Mouse (Mus musculus): Measurements from ENCODE around the gene Nat9. TPM values are rescaled to one million over a fixed set of nuclear protein-coding genes. Genes with fewer than 3 reads are reported as not detected.

Nat9 gene
- total and polyA plus RNA-seq, 3 experiments, result 21.1 to 26.5 (median 23.7) TPM

- Histone ChIP-seq H3K27me3 (ENCODE audit: insufficient read depth, low read length) (no peaks in the 10 kb centered on the region), H3K36me3 (replicated peaks) (peaks cover 66% of the 10 kb centered on the region), H3K4me1 (ENCODE audit: insufficient read depth, low read depth, low read length) (peaks cover 72% of the 10 kb centered on the region), H3K9me3 (replicated peaks) (peaks cover under 1% of the 10 kb centered on the region), H3K4me3 (ENCODE audit: low read depth, low read length) (peak overlapping the region; percentile 56; the same call in 1 of the 2 replicates)
- DNase-seq (ENCODE audit: low spot score) (no peak), ATAC-seq (ENCODE audit: extremely low read depth, insufficient number of reproducible peaks, low FRiP score, poor library complexity, severe bottlenecking) (peak; percentile 24)
- no peak for TF ChIP-seq GATA2 (IDR thresholded peaks at IDR 0.05; ENCODE audit: borderline replicate concordance, low read depth, low read length)
- no peak for TF ChIP-seq POLR2AphosphoS5 (IDR thresholded peaks at IDR 0.05; ENCODE audit: insufficient replicate concordance, low read depth, low read length)
- TF ChIP-seq TAL1 (conservative IDR thresholded peaks at IDR 0.05; ENCODE audit: low read depth, low read length), result no peak
- TF ChIP-seq GATA1 (IDR thresholded peaks at IDR 0.05; ENCODE audit: borderline replicate concordance, low read length), result no peak
- no peak for TF ChIP-seq CTCF (IDR thresholded peaks at IDR 0.05; ENCODE audit: low read depth, low read length)
These were observed 2.7 kb downstream of the Nat9 start for GRCm38 (mm10) chr11:115184973-115185372.

- Histone ChIP-seq H3K36me3 (replicated peaks) (peaks cover 81% of the 10 kb centered on the region), H3K4me1 (ENCODE audit: insufficient read depth, low read depth, low read length) (peaks cover 61% of the 10 kb centered on the region), H3K9me3 (replicated peaks) (no peaks in the 10 kb centered on the region), H3K27me3 (ENCODE audit: insufficient read depth, low read length) (no peaks in the 10 kb centered on the region), H3K4me3 (ENCODE audit: low read depth, low read length) (no peak overlapping the region)
- ATAC-seq (ENCODE audit: extremely low read depth, insufficient number of reproducible peaks, low FRiP score, poor library complexity, severe bottlenecking) (peak; percentile 24; the same call in 1 of the 2 replicates), DNase-seq (ENCODE audit: low spot score) (peak; percentile 57)
- TF ChIP-seq TAL1 (conservative IDR thresholded peaks at IDR 0.05; ENCODE audit: low read depth, low read length), result no peak
- no peak for TF ChIP-seq GATA2 (IDR thresholded peaks at IDR 0.05; ENCODE audit: borderline replicate concordance, low read depth, low read length)
- peak; percentile 76 for TF ChIP-seq CTCF (IDR thresholded peaks at IDR 0.05; ENCODE audit: low read depth, low read length)
These were observed 5.6 kb downstream of the Nat9 start for GRCm38 (mm10) chr11:115181913-115182638.

- no peaks in the 10 kb centered on the region for H3K27me3 ChIP-seq (ENCODE audit: insufficient read depth, low read length)
- no peak for DNase-seq (ENCODE audit: low spot score)
- ATAC-seq (ENCODE audit: extremely low read depth, insufficient number of reproducible peaks, low FRiP score, poor library complexity, severe bottlenecking), result no peak
- H3K4me3 ChIP-seq (ENCODE audit: low read depth, low read length), result no peak overlapping the region
- H3K9me3 ChIP-seq (replicated peaks), result no peaks in the 10 kb centered on the region
- H3K36me3 ChIP-seq (replicated peaks), result peaks cover 99% of the 10 kb centered on the region
- peaks cover 55% of the 10 kb centered on the region for H3K4me1 ChIP-seq (ENCODE audit: insufficient read depth, low read depth, low read length)
- TF ChIP-seq TAL1 (conservative IDR thresholded peaks at IDR 0.05; ENCODE audit: low read depth, low read length) (no peak), GATA2 (IDR thresholded peaks at IDR 0.05; ENCODE audit: borderline replicate concordance, low read depth, low read length) (no peak), GATA1 (IDR thresholded peaks at IDR 0.05; ENCODE audit: borderline replicate concordance, low read length) (no peak), POLR2AphosphoS5 (IDR thresholded peaks at IDR 0.05; ENCODE audit: insufficient replicate concordance, low read depth, low read length) (no peak), CTCF (IDR thresholded peaks at IDR 0.05; ENCODE audit: low read depth, low read length) (no peak)
These were observed 7.8 kb downstream of the Nat9 start for GRCm38 (mm10) chr11:115179881-115180280.

GRCm38 (mm10) chr11:115179191-115179590, 8.5 kb downstream of the Nat9 start:
- DNase-seq (ENCODE audit: low spot score), result no peak
- H3K4me3 ChIP-seq (ENCODE audit: low read depth, low read length), result no peak overlapping the region
- no peaks in the 10 kb centered on the region for H3K9me3 ChIP-seq (replicated peaks)
- peaks cover 99% of the 10 kb centered on the region for H3K36me3 ChIP-seq (replicated peaks)
- peaks cover 53% of the 10 kb centered on the region for H3K4me1 ChIP-seq (ENCODE audit: insufficient read depth, low read depth, low read length)
- ATAC-seq (ENCODE audit: extremely low read depth, insufficient number of reproducible peaks, low FRiP score, poor library complexity, severe bottlenecking), result no peak
- TF ChIP-seq CTCF (IDR thresholded peaks at IDR 0.05; ENCODE audit: low read depth, low read length) (no peak), GATA2 (IDR thresholded peaks at IDR 0.05; ENCODE audit: borderline replicate concordance, low read depth, low read length) (no peak), POLR2AphosphoS5 (IDR thresholded peaks at IDR 0.05; ENCODE audit: insufficient replicate concordance, low read depth, low read length) (no peak), TAL1 (conservative IDR thresholded peaks at IDR 0.05; ENCODE audit: low read depth, low read length) (no peak), GATA1 (IDR thresholded peaks at IDR 0.05; ENCODE audit: borderline replicate concordance, low read length) (no peak)
- H3K27me3 ChIP-seq (ENCODE audit: insufficient read depth, low read length), result no peaks in the 10 kb centered on the region

GRCm38 (mm10) chr11:115178766-115179165, 8.9 kb downstream of the Nat9 start:
- no peak for ATAC-seq (ENCODE audit: extremely low read depth, insufficient number of reproducible peaks, low FRiP score, poor library complexity, severe bottlenecking)
- no peak for DNase-seq (ENCODE audit: low spot score)
- Histone ChIP-seq H3K4me1 (ENCODE audit: insufficient read depth, low read depth, low read length) (peaks cover 54% of the 10 kb centered on the region), H3K4me3 (ENCODE audit: low read depth, low read length) (no peak overlapping the region), H3K27me3 (ENCODE audit: insufficient read depth, low read length) (no peaks in the 10 kb centered on the region), H3K9me3 (replicated peaks) (no peaks in the 10 kb centered on the region), H3K36me3 (replicated peaks) (peaks cover 99% of the 10 kb centered on the region)
- TF ChIP-seq CTCF (IDR thresholded peaks at IDR 0.05; ENCODE audit: low read depth, low read length) (no peak), POLR2AphosphoS5 (IDR thresholded peaks at IDR 0.05; ENCODE audit: insufficient replicate concordance, low read depth, low read length) (no peak), TAL1 (conservative IDR thresholded peaks at IDR 0.05; ENCODE audit: low read depth, low read length) (no peak), GATA1 (IDR thresholded peaks at IDR 0.05; ENCODE audit: borderline replicate concordance, low read length) (no peak), GATA2 (IDR thresholded peaks at IDR 0.05; ENCODE audit: borderline replicate concordance, low read depth, low read length) (no peak)

GRCm38 (mm10) chr11:115177559-115178195, 10.0 kb downstream of the Nat9 start:
- Histone ChIP-seq H3K4me1 (ENCODE audit: insufficient read depth, low read depth, low read length) (peaks cover 56% of the 10 kb centered on the region), H3K36me3 (replicated peaks) (peaks cover 99% of the 10 kb centered on the region)
- ATAC-seq (ENCODE audit: extremely low read depth, insufficient number of reproducible peaks, low FRiP score, poor library complexity, severe bottlenecking), result no peak

More at GRCm38 (mm10) chr11:115177559-115178195, 10.0 kb downstream of the Nat9 start:
- DNase-seq (ENCODE audit: low spot score), result no peak
- H3K4me3 ChIP-seq (ENCODE audit: low read depth, low read length), result no peak overlapping the region
- no peak for TF ChIP-seq CTCF (IDR thresholded peaks at IDR 0.05; ENCODE audit: low read depth, low read length)
- TF ChIP-seq GATA2 (IDR thresholded peaks at IDR 0.05; ENCODE audit: borderline replicate concordance, low read depth, low read length), result no peak
- no peak for TF ChIP-seq POLR2AphosphoS5 (IDR thresholded peaks at IDR 0.05; ENCODE audit: insufficient replicate concordance, low read depth, low read length)
- TF ChIP-seq GATA1 (IDR thresholded peaks at IDR 0.05; ENCODE audit: borderline replicate concordance, low read length), result no peak
- no peak for TF ChIP-seq TAL1 (conservative IDR thresholded peaks at IDR 0.05; ENCODE audit: low read depth, low read length)
- no peaks in the 10 kb centered on the region for H3K27me3 ChIP-seq (ENCODE audit: insufficient read depth, low read length)
- H3K9me3 ChIP-seq (replicated peaks), result no peaks in the 10 kb centered on the region
